Mouse (Mus musculus) embryonic facial prominence, embryonic 11.5 days (tissue): Measurements from ENCODE around the gene Efna1. TPM values are rescaled to one million over a fixed set of nuclear protein-coding genes. Genes with fewer than 3 reads are reported as not detected.

ENCODE experiments used
- ATAC-seq: fragments of 200-750 bp; cut with Nextera tagmentation; replicated peaks from 2 replicates; pipeline ENCODE4 v1.8.0; 2017; ENCODE audit warnings: low read depth; ENCODE audit not compliant: insufficient number of reproducible peaks, low FRiP score, low TSS enrichment
- DNase-seq: peaks from one replicate; pipeline ENCODE4 v3.0.0-alpha.2; 2015; ENCODE audit warnings: low spot score
- H3K27ac ChIP-seq: fragments of 300-500 bp; sonication (generic); replicated peaks from 2 replicates; pipeline ENCODE4 v1.5.1; 2014; ENCODE audit warnings: mild to moderate bottlenecking, low read depth, low read length, control low read depth
- H3K27me3 ChIP-seq: fragments of 300-500 bp; sonication (generic); 2 replicates; pipeline ENCODE4 v1.6.1; 2014; ENCODE audit warnings: mild to moderate bottlenecking, low read length, moderate library complexity, mixed read lengths; ENCODE audit not compliant: control insufficient read depth, insufficient read depth
- H3K36me3 ChIP-seq: fragments of 300-500 bp; sonication (generic); replicated peaks from 2 replicates; pipeline ENCODE4 v1.6.1; 2014; ENCODE audit warnings: low read depth, mild to moderate bottlenecking, low read length, moderate library complexity, mixed read lengths; ENCODE audit not compliant: control insufficient read depth, insufficient read depth
- H3K4me1 ChIP-seq: fragments of 300-500 bp; sonication (generic); 2 replicates; pipeline ENCODE4 v1.6.1; 2014; ENCODE audit warnings: low read length, mixed read lengths; ENCODE audit not compliant: control insufficient read depth, insufficient read depth
- H3K4me2 ChIP-seq: fragments of 300-500 bp; sonication (generic); 2 replicates; pipeline ENCODE4 v1.6.1; 2014; ENCODE audit warnings: low read depth, mild to moderate bottlenecking, control low read depth, low read length, moderate library complexity
- H3K4me3 ChIP-seq: fragments of 300-500 bp; sonication (generic); 2 replicates; pipeline ENCODE4 v1.5.1; 2014; ENCODE audit warnings: low read depth, low read length, control low read depth
- H3K9ac ChIP-seq: fragments of 300-500 bp; sonication (generic); replicated peaks from 2 replicates; pipeline ENCODE4 v1.6.1; 2014; ENCODE audit warnings: mild to moderate bottlenecking, control low read depth, low read length
- H3K9me3 ChIP-seq: fragments of 300-500 bp; sonication (generic); replicated peaks from 2 replicates; pipeline ENCODE4 v1.6.1; 2016; ENCODE audit warnings: mild to moderate bottlenecking, low read length, inconsistent platforms, mixed read lengths; ENCODE audit not compliant: control insufficient read depth
- WGBS: fragments of 180-500 bp; shearing (Covaris S2); extraction: QIAGEN DNeasy Blood & Tissue Kit; methylation state at CpG from one replicate; pipeline ENCODE4 v1.1.7; 2014; 5-methylcytosine and 5-hydroxymethylcytosine counted together
- polyA plus RNA-seq: library from polyadenylated mRNA; unstranded; fragments of >200 nt; fragmentation: Nextera tagmentation; extraction: Ambion mirVana; gene quantifications from 2 replicates; pipeline ENCODE4 v1.2.1, GENCODE M21; 2014

Efna1 gene
- polyA plus RNA-seq, 1 experiment from 2014 or later = 26.9 TPM

DNA sequence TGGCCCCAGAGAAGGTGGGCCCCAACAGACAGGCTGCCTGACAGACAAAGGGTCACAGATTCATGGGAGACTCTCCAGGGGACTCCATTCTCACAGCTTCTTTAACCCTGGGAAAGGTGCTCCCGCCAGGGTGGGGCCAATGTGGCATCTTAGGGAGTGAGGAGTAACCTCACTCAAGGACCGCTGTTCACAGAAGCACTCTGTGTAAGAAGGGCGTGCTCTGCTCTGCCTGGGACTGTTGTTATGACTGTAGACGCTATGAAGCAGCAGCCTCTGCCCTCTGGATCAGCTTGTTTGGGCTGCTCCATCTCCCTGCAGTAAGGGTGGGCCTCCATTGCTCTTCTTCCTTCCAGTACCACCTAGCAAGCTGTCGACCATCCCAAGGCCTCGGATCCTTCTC, 23.5 kb upstream of the Efna1 start:
- Histone ChIP-seq H3K9ac (no peak overlapping the region), H3K27ac (no peak overlapping the region), H3K9me3 (no peaks in the 10 kb centered on the region), H3K4me2 (no peak overlapping the region), H3K27me3 (no peaks in the 10 kb centered on the region; the same call in 1 of the 2 replicates), H3K4me3 (no peak overlapping the region), H3K4me1 (no peaks in the 10 kb centered on the region), H3K36me3 (no peaks in the 10 kb centered on the region)
- DNase-seq (no peak), ATAC-seq (no peak)
- WGBS = 60% methylated on average over 6 of the region's 6 CpGs

DNA sequence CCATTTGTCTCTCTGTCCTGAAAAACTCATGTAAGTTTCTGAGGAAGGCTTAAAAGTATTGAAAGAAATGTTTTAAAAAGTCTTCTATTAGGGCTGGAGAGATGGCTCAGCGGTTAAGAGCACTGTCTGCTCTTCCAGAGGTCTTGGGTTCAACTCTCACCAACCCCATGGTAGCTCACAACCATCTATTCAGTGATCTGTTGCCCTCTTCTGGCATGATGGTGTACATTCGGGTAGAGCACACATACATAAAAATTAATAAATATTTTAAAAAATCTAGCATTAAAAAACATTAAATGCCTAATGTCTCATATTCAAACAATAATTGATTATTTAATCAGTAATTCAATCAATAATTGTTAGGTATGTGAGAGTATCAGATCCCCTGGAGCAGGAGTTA, 19.6 kb upstream of the Efna1 start:
- Histone ChIP-seq H3K9me3 (no peaks in the 10 kb centered on the region), H3K4me1 (no peaks in the 10 kb centered on the region), H3K36me3 (no peaks in the 10 kb centered on the region), H3K9ac (no peak overlapping the region), H3K27ac (no peak overlapping the region), H3K27me3 (no peaks in the 10 kb centered on the region; the same call in 1 of the 2 replicates), H3K4me2 (no peak overlapping the region), H3K4me3 (no peak overlapping the region)
- no peak for ATAC-seq
- WGBS = 62% methylated on average over 2 of the region's 2 CpGs
- DNase-seq = no peak

DNA sequence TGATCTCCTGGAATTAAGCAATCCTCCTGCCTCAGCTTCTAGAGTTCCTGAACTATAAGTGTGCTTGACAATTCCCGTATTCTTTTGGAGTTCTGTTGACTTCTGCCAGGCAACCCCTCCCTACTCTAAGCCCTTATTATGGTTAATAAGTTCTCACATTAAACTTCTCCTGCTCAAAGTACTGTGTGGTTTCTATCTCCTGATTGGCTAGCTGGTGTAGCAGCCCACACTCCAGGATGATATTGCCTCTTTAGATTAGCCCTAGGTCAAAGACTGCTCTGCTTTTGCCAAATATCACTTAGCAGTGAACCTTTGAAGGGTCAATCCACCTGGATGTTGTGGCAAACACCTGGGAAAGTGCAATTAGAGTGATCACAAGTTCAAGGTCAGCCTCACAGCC, 19.1 kb upstream of the Efna1 start:
- 44% methylated on average over 1 of the region's 1 CpGs for WGBS

DNA sequence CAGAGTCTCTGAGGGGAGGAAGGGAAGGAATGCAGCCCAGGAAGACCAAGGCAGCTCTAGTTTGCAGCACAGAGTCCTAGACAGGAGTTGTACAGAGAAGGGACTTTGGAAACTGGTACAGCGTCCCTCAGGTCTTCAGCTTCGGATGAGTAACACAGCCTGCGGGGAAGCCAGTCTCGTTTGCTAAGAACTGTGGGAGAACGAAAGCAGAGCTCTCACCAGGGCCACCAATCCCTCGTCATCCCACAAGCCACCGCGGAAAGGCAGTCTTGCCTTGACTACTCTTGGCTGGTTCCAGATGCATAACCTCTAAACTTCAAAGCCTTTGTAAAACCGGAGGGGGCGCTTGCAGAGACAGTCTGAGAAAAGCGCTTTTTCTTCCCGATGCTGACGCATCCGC, 18.6 kb upstream of the Efna1 start:
- DNase-seq = peak; percentile 77
- no peaks in the 10 kb centered on the region; the same call in 1 of the 2 replicates for H3K27me3 ChIP-seq
- peak overlapping the region; percentile 40 for H3K9ac ChIP-seq
- H3K4me2 ChIP-seq = peak overlapping the region; percentile 29
- WGBS = 6% methylated on average over 14 of the region's 14 CpGs
- no peak overlapping the region for H3K27ac ChIP-seq
- no peak for ATAC-seq
- no peaks in the 10 kb centered on the region for H3K4me1 ChIP-seq
- no peak overlapping the region; the same call in 1 of the 2 replicates for H3K4me3 ChIP-seq
- no peaks in the 10 kb centered on the region for H3K36me3 ChIP-seq
- H3K9me3 ChIP-seq = no peaks in the 10 kb centered on the region

More for the DNA sequence above, 19.1 kb upstream of the Efna1 start:
- Histone ChIP-seq H3K4me3 (no peak overlapping the region), H3K4me2 (peak overlapping the region; percentile 29), H3K36me3 (no peaks in the 10 kb centered on the region), H3K27ac (no peak overlapping the region), H3K27me3 (no peaks in the 10 kb centered on the region; the same call in 1 of the 2 replicates), H3K4me1 (no peaks in the 10 kb centered on the region), H3K9me3 (no peaks in the 10 kb centered on the region), H3K9ac (peak overlapping the region; percentile 40)
- ATAC-seq (no peak), DNase-seq (no peak)

DNA sequence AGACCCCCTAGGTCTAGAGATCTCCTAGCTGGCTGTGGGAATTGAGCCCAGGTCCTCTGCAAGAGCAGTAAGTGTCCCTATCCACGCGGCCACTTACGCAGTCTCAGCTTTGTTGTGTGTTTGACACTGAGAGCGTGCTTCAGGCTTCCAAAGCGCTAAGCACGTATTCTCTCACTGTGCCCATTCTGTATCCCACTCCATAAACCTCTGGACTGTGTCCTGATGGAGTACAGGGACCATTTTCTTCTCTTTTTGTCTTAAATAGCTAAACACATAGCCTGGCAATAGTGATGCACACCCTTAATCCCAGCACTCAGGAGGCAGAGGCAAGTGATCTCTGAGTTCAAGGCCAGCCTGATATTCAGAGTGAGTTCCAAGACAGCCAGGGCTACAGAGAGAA, 18.0 kb upstream of the Efna1 start:
- Histone ChIP-seq H3K4me2 (no peak overlapping the region), H3K36me3 (no peaks in the 10 kb centered on the region), H3K9me3 (no peaks in the 10 kb centered on the region), H3K27me3 (no peaks in the 10 kb centered on the region; the same call in 1 of the 2 replicates), H3K4me3 (no peak overlapping the region), H3K4me1 (no peaks in the 10 kb centered on the region), H3K9ac (no peak overlapping the region), H3K27ac (no peak overlapping the region)
- ATAC-seq (no peak), DNase-seq (no peak)
- 83% methylated on average over 6 of the region's 6 CpGs for WGBS

DNA sequence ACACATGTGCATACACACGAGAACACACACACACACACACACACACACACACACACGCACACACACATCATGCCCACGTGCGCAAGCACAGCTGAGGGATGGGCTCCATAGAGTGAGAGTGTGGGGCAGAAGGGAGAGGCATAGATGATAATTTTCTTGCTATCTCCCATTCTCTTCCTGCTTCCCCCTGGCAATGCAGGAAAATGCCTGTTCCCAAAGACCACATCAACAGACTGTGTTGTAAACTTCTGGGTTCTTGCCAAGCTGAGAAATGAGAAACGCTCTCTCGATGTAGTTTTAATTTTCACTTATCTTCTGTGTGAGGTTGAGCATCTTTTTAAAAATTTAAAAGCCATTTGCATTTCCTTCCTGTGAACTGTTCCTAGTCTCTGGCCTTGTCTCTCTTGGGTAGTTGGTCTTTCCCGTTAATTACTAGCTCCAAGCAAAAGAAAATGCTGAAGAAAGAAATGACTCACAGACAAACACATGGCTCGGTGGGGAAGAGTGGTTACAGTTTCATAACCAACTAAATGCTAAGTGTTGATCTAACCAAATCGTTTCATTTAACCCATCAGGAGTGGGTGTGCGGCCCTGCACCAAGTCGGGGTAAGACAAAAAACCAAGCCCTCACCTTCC, 15.9 kb upstream of the Efna1 start:
- Histone ChIP-seq H3K4me3 (no peak overlapping the region), H3K36me3 (no peaks in the 10 kb centered on the region; the same call in 1 of the 2 replicates), H3K9ac (no peak overlapping the region), H3K27ac (no peak overlapping the region), H3K27me3 (no peaks in the 10 kb centered on the region), H3K9me3 (no peaks in the 10 kb centered on the region), H3K4me1 (no peaks in the 10 kb centered on the region), H3K4me2 (no peak overlapping the region)
- WGBS = 89% methylated on average over 11 of the region's 11 CpGs
- ATAC-seq (no peak), DNase-seq (no peak)

DNA sequence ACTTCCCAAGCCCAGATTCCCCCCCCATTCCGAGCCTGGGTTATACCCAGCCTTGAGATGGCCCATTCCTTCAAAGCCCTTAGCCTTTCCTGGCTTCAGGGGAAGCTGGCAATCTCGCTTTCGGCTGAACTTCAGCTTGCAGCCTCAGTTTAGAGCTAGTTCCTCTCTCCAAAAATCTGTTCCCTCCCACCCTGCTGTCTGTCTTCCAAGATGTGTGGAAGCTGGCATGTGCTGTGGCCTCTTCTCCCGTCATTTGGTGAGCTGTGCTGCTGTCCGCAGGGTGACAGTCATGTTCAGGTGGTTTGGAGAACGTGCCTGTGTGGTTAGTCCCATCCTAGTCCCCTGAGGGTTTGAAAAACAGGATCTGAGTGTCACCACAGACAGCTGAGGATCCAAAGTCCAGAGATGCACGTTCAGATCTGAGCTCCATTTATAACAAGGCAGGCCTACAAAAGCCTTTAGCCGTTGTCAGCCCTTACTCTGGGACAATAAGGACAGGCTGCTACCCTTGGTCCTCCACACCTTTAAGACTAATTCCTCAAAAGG, 14.8 kb upstream of the Efna1 start:
- no peak for DNase-seq
- H3K9ac ChIP-seq = no peak overlapping the region
- no peak overlapping the region for H3K27ac ChIP-seq
- no peaks in the 10 kb centered on the region for H3K4me1 ChIP-seq
- no peak overlapping the region for H3K4me2 ChIP-seq
- ATAC-seq = no peak
- no peaks in the 10 kb centered on the region; the same call in 1 of the 2 replicates for H3K36me3 ChIP-seq
- no peaks in the 10 kb centered on the region for H3K9me3 ChIP-seq
- H3K4me3 ChIP-seq = no peak overlapping the region
- 84% methylated on average over 8 of the region's 8 CpGs for WGBS
- H3K27me3 ChIP-seq = no peaks in the 10 kb centered on the region

DNA sequence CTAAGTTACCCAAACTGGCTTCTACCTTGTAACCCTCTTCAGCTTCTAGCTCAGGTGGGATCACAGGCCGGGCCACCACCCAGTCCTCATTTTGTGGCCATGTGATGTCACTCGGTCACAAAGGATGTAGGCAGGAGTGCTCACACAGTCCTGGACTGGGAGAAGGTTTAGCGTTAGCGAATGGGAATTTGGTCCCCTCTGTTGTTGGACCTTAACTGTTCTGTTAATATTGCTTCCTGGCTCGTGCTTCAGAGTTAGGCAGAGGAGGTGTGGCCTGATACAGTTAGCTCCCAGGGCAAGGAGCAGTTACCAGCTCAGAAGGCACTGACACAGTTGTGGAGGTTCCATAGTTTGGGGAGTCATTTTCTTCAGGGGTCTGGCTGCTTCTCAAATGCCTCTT, 13.3 kb upstream of the Efna1 start:
- H3K4me1 ChIP-seq = no peaks in the 10 kb centered on the region
- ATAC-seq (no peak), DNase-seq (no peak)
- H3K4me2 ChIP-seq = no peak overlapping the region
- WGBS = 79% methylated on average over 5 of the region's 5 CpGs
- H3K27ac ChIP-seq = no peak overlapping the region
- H3K9me3 ChIP-seq = no peaks in the 10 kb centered on the region
- H3K9ac ChIP-seq = no peak overlapping the region
- H3K36me3 ChIP-seq = no peaks in the 10 kb centered on the region; the same call in 1 of the 2 replicates
- no peak overlapping the region for H3K4me3 ChIP-seq
- H3K27me3 ChIP-seq = no peaks in the 10 kb centered on the region
